Mouse (Mus musculus) hindbrain, postnatal 0 days (tissue): ENCODE data around the gene Ets1. TPM values are rescaled to one million over a fixed set of nuclear protein-coding genes. Genes with fewer than 3 reads are reported as not detected.

Experiments
- ATAC-seq: fragments of 200-750 bp; cut with Nextera tagmentation; 2 replicates; pipeline ENCODE4 v1.8.0; 2017; ENCODE audit warnings: mild to moderate bottlenecking, moderate TSS enrichment, moderate library complexity
- DNase-seq: peaks from one replicate; pipeline ENCODE4 v3.0.0-alpha.2; 2015; ENCODE audit warnings: low spot score
- H3K27ac ChIP-seq: fragments of 300-500 bp; sonication (generic); 2 replicates; pipeline ENCODE4 v1.5.1; 2014; ENCODE audit warnings: mild to moderate bottlenecking
- H3K27me3 ChIP-seq: fragments of 300-500 bp; sonication (generic); 2 replicates; pipeline ENCODE4 v1.6.1; 2014; ENCODE audit warnings: low read length, mixed read lengths; ENCODE audit not compliant: insufficient read depth
- H3K36me3 ChIP-seq: fragments of 300-500 bp; sonication (generic); 2 replicates; pipeline ENCODE4 v1.6.1; 2014; ENCODE audit warnings: low read length, mixed read lengths; ENCODE audit not compliant: insufficient read depth
- H3K4me1 ChIP-seq: fragments of 300-500 bp; sonication (generic); 2 replicates; pipeline ENCODE4 v1.6.1; 2014; ENCODE audit warnings: antibody characterized with exemption, low read length, mixed read lengths; ENCODE audit not compliant: insufficient read depth
- H3K4me2 ChIP-seq: fragments of 300-500 bp; sonication (generic); 2 replicates; pipeline ENCODE4 v1.6.1; 2014; ENCODE audit warnings: low read depth, mild to moderate bottlenecking, low read length, moderate library complexity, mixed read lengths
- H3K4me3 ChIP-seq: fragments of 300-500 bp; sonication (generic); 2 replicates; pipeline ENCODE4 v1.5.1; 2014; ENCODE audit warnings: low read length
- H3K9ac ChIP-seq: fragments of 300-500 bp; sonication (generic); replicated peaks from 2 replicates; pipeline ENCODE4 v1.6.1; 2014; ENCODE audit warnings: mild to moderate bottlenecking, low read length, moderate library complexity, mixed read lengths
- H3K9me3 ChIP-seq: fragments of 300-500 bp; sonication (generic); 2 replicates; pipeline ENCODE4 v1.6.1; 2016; ENCODE audit warnings: low read length, mixed read lengths
- CTCF ChIP-seq: IDR thresholded peaks from 2 replicates; pipeline ENCODE4 v1.5.1; 2016; ENCODE audit warnings: antibody characterized with exemption, control low read depth, low read depth
- WGBS: fragments of 180-500 bp; shearing (Covaris S2); extraction: QIAGEN DNeasy Blood & Tissue Kit; methylation state at CpG from one replicate; pipeline ENCODE4 v1.1.7; 2014; 5-methylcytosine and 5-hydroxymethylcytosine counted together
- polyA plus RNA-seq: library from polyadenylated mRNA; unstranded; fragments of >200 nt; fragmentation: Nextera tagmentation; extraction: Ambion mirVana; gene quantifications from 2 replicates; pipeline ENCODE4 v1.2.1, GENCODE M21; 2015
- total RNA-seq: library from RNA; depleted of rRNA; stranded (reverse); fragments of >200 nt; gene quantifications from 2 replicates; pipeline ENCODE4 v1.2.3, GENCODE M21; 2014

Ets1 gene
- total and polyA plus RNA-seq, 2 experiments from 2014 or later = 9.9 to 14.0 TPM

- H3K27me3 ChIP-seq = peaks cover 8% of the 10 kb centered on the region; the same call in 1 of the 2 replicates
- H3K9ac ChIP-seq = no peak overlapping the region
- H3K4me1 ChIP-seq = no peaks in the 10 kb centered on the region
- no peak overlapping the region for H3K4me2 ChIP-seq
- no peak overlapping the region for H3K4me3 ChIP-seq
- no peak overlapping the region for H3K27ac ChIP-seq
- ATAC-seq = no peak
- H3K9me3 ChIP-seq = no peaks in the 10 kb centered on the region
- no peak for TF ChIP-seq CTCF
- no peak for DNase-seq
- WGBS = 83% methylated on average over 1 of the region's 1 CpGs
- H3K36me3 ChIP-seq = no peaks in the 10 kb centered on the region
Observed at GRCm38 (mm10) chr9:32629385-32629981, 6.5 kb upstream of the Ets1 start.

GRCm38 (mm10) chr9:32631341-32631740 is 4.7 kb upstream of the Ets1 start:
- no peaks in the 10 kb centered on the region for H3K9me3 ChIP-seq
- no peak overlapping the region for H3K27ac ChIP-seq
- no peak overlapping the region for H3K4me3 ChIP-seq
- no peak overlapping the region for H3K9ac ChIP-seq
- H3K4me2 ChIP-seq = no peak overlapping the region
- 0 out of 2 replicates have a peak, but pooled peaks have one; percentile 40 for ATAC-seq
- no peaks in the 10 kb centered on the region for H3K36me3 ChIP-seq
- no peak for TF ChIP-seq CTCF
- no peaks in the 10 kb centered on the region for H3K4me1 ChIP-seq
- H3K27me3 ChIP-seq = peaks cover 5% of the 10 kb centered on the region; the same call in 1 of the 2 replicates
- peak; percentile 65 for DNase-seq

- H3K4me2 ChIP-seq = no peak overlapping the region
- no peak for DNase-seq
- no peaks in the 10 kb centered on the region for H3K4me1 ChIP-seq
- no peak for ATAC-seq
- no peak overlapping the region for H3K9ac ChIP-seq
- no peaks in the 10 kb centered on the region for H3K9me3 ChIP-seq
- no peak for TF ChIP-seq CTCF
- H3K27me3 ChIP-seq = peaks cover 13% of the 10 kb centered on the region
- no peaks in the 10 kb centered on the region for H3K36me3 ChIP-seq
- WGBS = 83% methylated on average over 7 of the region's 7 CpGs
- no peak overlapping the region for H3K4me3 ChIP-seq
- no peak overlapping the region for H3K27ac ChIP-seq
Observed at GRCm38 (mm10) chr9:32632237-32632636, 3.8 kb upstream of the Ets1 start.

GRCm38 (mm10) chr9:32644981-32645380 is 9.0 kb downstream of the Ets1 start:
- Histone ChIP-seq H3K4me2 (no peak overlapping the region), H3K4me1 (no peaks in the 10 kb centered on the region), H3K36me3 (no peaks in the 10 kb centered on the region), H3K9ac (no peak overlapping the region), H3K4me3 (no peak overlapping the region), H3K9me3 (no peaks in the 10 kb centered on the region), H3K27me3 (peaks cover 11% of the 10 kb centered on the region; the same call in 1 of the 2 replicates), H3K27ac (no peak overlapping the region)
- no peak for DNase-seq
- no peak for ATAC-seq
- WGBS = 43% methylated on average over 3 of the region's 3 CpGs
- no peak for TF ChIP-seq CTCF

- Histone ChIP-seq H3K27me3 (peaks cover 11% of the 10 kb centered on the region; the same call in 1 of the 2 replicates), H3K4me2 (peak overlapping the region; percentile 33), H3K36me3 (no peaks in the 10 kb centered on the region), H3K4me3 (no peak overlapping the region), H3K9me3 (no peaks in the 10 kb centered on the region), H3K9ac (no peak overlapping the region), H3K27ac (no peak overlapping the region), H3K4me1 (no peaks in the 10 kb centered on the region)
- TF ChIP-seq CTCF = no peak
- WGBS = 16% methylated on average over 9 of the region's 9 CpGs
- DNase-seq (no peak), ATAC-seq (no peak)
Observed at GRCm38 (mm10) chr9:32645475-32645874, 9.5 kb downstream of the Ets1 start.

- peak; percentile 46 for DNase-seq
Observed at GRCm38 (mm10) chr9:32646539-32647258, 10.7 kb downstream of the Ets1 start.

More at GRCm38 (mm10) chr9:32646539-32647258, 10.7 kb downstream of the Ets1 start:
- Histone ChIP-seq H3K9ac (no peak overlapping the region), H3K27ac (no peak overlapping the region), H3K9me3 (no peaks in the 10 kb centered on the region), H3K4me3 (no peak overlapping the region), H3K4me1 (no peaks in the 10 kb centered on the region), H3K36me3 (no peaks in the 10 kb centered on the region), H3K4me2 (no peak overlapping the region), H3K27me3 (peaks cover 11% of the 10 kb centered on the region; the same call in 1 of the 2 replicates)
- no peak for TF ChIP-seq CTCF
- ATAC-seq = no peak
- WGBS = 43% methylated on average over 11 of the region's 11 CpGs
